Mouse (Mus musculus) c-Kit-positive CD71-positive TER-119-positive erythroid progenitor cells, embryonic 14.5 days (primary cell): ENCODE results near the gene Ndp.

ENCODE experiments used
- DNase-seq: peaks from one replicate; pipeline ENCODE4 v3.0.0-alpha.2; 2013; ENCODE audit warnings: low spot score

Gene Ndp

GRCm38 (mm10) chrX:16911241-16911873, at the start of gene Ndp:
TSS of gene Ndp (minus strand) at chrX:16911774.
- no peak for DNase-seq

- no peak for DNase-seq
Measured at GRCm38 (mm10) chrX:16954767-16955166, 43.2 kb upstream of the Ndp start.

- no peak for DNase-seq
Measured at GRCm38 (mm10) chrX:16918006-16918405, 6.4 kb upstream of the Ndp start.

- no peak for DNase-seq
Measured at GRCm38 (mm10) chrX:16913118-16913517, 1.5 kb upstream of the Ndp start.

GRCm38 (mm10) chrX:16911911-16912310, 337 bp upstream of the Ndp start:
- no peak for DNase-seq

GRCm38 (mm10) chrX:16910211-16911095, 1.1 kb downstream of the Ndp start:
- DNase-seq: no peak

GRCm38 (mm10) chrX:16908652-16909051, 2.9 kb downstream of the Ndp start:
- DNase-seq: no peak

GRCm38 (mm10) chrX:16907554-16907953, 4.0 kb downstream of the Ndp start:
- DNase-seq: no peak

- DNase-seq: no peak
Measured at GRCm38 (mm10) chrX:16894377-16895175, 17.0 kb downstream of the Ndp start.

GRCm38 (mm10) chrX:16867640-16868314, 43.8 kb downstream of the Ndp start:
- DNase-seq: no peak

- no peak for DNase-seq
Measured at GRCm38 (mm10) chrX:16860244-16860643, 51.3 kb downstream of the Ndp start.

GRCm38 (mm10) chrX:16846034-16846433, 65.5 kb downstream of the Ndp start:
- no peak for DNase-seq

GRCm38 (mm10) chrX:16841443-16841842, 70.1 kb downstream of the Ndp start:
- DNase-seq: no peak

- DNase-seq: no peak
Measured at GRCm38 (mm10) chrX:16837293-16837692, 74.3 kb downstream of the Ndp start.

- DNase-seq: no peak
Measured at GRCm38 (mm10) chrX:16836488-16837082, 75.0 kb downstream of the Ndp start.
